Mouse (Mus musculus): Measurements from ENCODE around the gene Slc44a3. TPM values are rescaled to one million over a fixed set of nuclear protein-coding genes. Genes with fewer than 3 reads are reported as not detected.
"Not testable (repeated sequence)": the region's sequence is repeated elsewhere in the genome, so short reads cannot be mapped to it uniquely, and the experiment has no call there.

The Slc44a3 gene
- polyA plus RNA-seq, 1 experiment from 2014 or later: 0.75 TPM

DNA sequence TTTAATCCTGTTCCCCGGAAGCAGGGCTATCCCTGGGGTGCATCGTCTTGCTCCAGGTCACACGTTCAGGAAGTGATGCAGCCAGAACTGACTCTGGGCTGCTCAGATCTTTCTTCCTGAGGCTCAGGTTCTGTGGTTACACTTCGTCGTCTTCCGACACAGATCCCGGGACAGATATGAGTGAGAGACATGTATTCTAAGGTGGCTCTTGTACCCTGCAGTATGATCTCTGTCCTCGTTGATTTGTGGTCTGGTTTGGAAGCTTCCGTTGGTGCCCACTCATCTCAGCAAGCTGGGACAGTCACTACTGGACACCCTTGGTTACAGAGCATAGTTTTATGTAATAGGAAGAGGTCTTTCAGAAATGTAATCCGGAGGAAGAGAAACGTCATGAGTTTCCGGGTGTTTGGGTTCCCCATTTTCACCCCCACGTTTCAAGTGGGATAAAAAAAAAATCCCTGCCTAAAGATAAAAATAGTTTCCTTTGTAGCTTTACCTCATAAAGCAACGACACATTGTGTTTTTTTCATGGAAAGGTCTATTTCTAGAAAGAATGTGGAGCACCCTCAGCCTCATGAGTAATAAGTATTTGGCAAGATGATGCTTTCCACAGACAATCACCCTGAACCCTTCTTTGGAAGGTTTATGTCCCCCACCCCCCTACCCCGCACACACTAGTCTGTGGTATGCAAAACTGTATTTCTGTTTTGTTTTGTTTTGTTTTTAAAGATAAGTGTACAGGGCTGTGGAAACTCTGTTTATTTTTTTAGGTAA lies 15.8 kb upstream of the Slc44a3 start:
- Histone ChIP-seq H3K9ac (replicated peaks) (no peak overlapping the region), H3K4me3 (no peak overlapping the region), H3K27me3 (no peaks in the 10 kb centered on the region), H3K4me1 (no peaks in the 10 kb centered on the region), H3K27ac (replicated peaks) (no peak overlapping the region), H3K36me3 (no peaks in the 10 kb centered on the region), H3K9me3 (no peaks in the 10 kb centered on the region), H3K4me2 (replicated peaks) (no peak overlapping the region)
- 74% methylated on average over 15 of the region's 15 CpGs for WGBS
- no peak for ATAC-seq (replicated peaks)

- Histone ChIP-seq H3K4me2 (replicated peaks) (no peak overlapping the region), H3K27ac (replicated peaks) (no peak overlapping the region), H3K4me1 (no peaks in the 10 kb centered on the region), H3K9ac (replicated peaks) (no peak overlapping the region), H3K4me3 (no peak overlapping the region), H3K9me3 (no peaks in the 10 kb centered on the region), H3K27me3 (no peaks in the 10 kb centered on the region), H3K36me3 (no peaks in the 10 kb centered on the region)
- no peak for ATAC-seq (replicated peaks)
- 73% methylated on average over 5 of the region's 5 CpGs for WGBS
Observed at GRCm38 (mm10) chr3:121540621-121541020, 8.4 kb upstream of the Slc44a3 start.

GRCm38 (mm10) chr3:121539871-121540431 lies 7.7 kb upstream of the Slc44a3 start:
- H3K27me3 ChIP-seq: no peaks in the 10 kb centered on the region
- H3K4me2 ChIP-seq (replicated peaks): no peak overlapping the region
- H3K9me3 ChIP-seq: no peaks in the 10 kb centered on the region
- H3K36me3 ChIP-seq: no peaks in the 10 kb centered on the region
- H3K4me1 ChIP-seq: no peaks in the 10 kb centered on the region
- no peak overlapping the region for H3K27ac ChIP-seq (replicated peaks)
- H3K9ac ChIP-seq (replicated peaks): no peak overlapping the region
- WGBS: 10% methylated on average over 8 of the region's 8 CpGs
- no peak overlapping the region for H3K4me3 ChIP-seq
- no peak for ATAC-seq (replicated peaks)

DNA sequence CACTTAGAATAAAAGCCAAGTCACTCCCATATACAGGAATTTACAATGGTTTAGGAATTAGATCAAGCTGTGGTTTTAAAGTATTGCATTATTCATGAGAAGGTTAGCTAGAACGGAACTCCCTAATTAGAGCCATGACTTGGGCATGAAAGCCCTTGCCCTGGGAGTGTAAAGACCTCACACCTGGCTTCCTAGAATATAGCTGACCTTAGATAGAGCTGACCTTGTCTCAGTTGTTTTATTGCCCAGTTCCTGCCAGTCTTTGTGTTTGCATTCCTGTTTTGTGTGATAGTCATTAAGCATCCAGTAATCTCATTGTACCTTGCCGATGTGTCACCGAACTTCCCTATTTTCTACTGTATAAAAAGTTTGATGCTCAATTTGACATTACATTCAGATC lies 6.6 kb upstream of the Slc44a3 start:
- H3K27me3 ChIP-seq; H3K9ac ChIP-seq (replicated peaks); H3K4me2 ChIP-seq (replicated peaks); H3K9me3 ChIP-seq; ATAC-seq (replicated peaks); H3K27ac ChIP-seq (replicated peaks); H3K36me3 ChIP-seq; H3K4me3 ChIP-seq; H3K4me1 ChIP-seq: not testable (repeated sequence)
- WGBS: 63% methylated on average over 3 of the region's 3 CpGs

- no peaks in the 10 kb centered on the region for H3K36me3 ChIP-seq
- 95% methylated on average over 3 of the region's 3 CpGs for WGBS
- ATAC-seq (replicated peaks): no peak
- no peaks in the 10 kb centered on the region for H3K9me3 ChIP-seq
- H3K4me3 ChIP-seq: no peak overlapping the region
- H3K4me1 ChIP-seq: no peaks in the 10 kb centered on the region
- no peak overlapping the region for H3K4me2 ChIP-seq (replicated peaks)
- H3K27ac ChIP-seq (replicated peaks): no peak overlapping the region
- peaks cover 4% of the 10 kb centered on the region; the same call in 1 of the 2 replicates for H3K27me3 ChIP-seq
- no peak overlapping the region for H3K9ac ChIP-seq (replicated peaks)
Observed at GRCm38 (mm10) chr3:121537996-121538395, 5.8 kb upstream of the Slc44a3 start.

DNA sequence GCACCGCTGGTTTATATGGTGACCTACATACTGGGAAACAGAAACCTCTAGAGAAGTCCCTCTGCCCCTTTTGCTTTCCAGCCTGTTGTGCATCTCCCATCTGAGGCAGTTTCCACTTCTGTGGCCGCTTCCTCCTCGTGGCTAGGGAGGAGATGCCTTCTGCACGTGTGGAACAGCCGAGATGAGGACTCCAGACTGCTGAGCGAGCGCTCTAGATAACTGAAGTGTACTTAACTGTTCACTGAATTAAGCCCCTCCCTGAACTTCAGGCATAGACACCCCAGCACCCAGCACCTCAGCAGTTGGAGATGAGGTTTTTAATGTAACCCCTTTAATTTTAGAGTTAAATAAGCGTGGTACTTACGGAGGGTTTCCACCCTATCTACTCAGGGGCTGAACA lies 4.6 kb upstream of the Slc44a3 start:
- H3K4me1 ChIP-seq: peaks cover 6% of the 10 kb centered on the region
- WGBS: 84% methylated on average over 9 of the region's 9 CpGs
- ATAC-seq (replicated peaks): no peak
- H3K9me3 ChIP-seq: no peaks in the 10 kb centered on the region
- H3K4me2 ChIP-seq (replicated peaks): no peak overlapping the region
- H3K27ac ChIP-seq (replicated peaks): no peak overlapping the region
- H3K36me3 ChIP-seq: no peaks in the 10 kb centered on the region
- H3K4me3 ChIP-seq: no peak overlapping the region
- H3K27me3 ChIP-seq: peaks cover 9% of the 10 kb centered on the region
- H3K9ac ChIP-seq (replicated peaks): no peak overlapping the region

DNA sequence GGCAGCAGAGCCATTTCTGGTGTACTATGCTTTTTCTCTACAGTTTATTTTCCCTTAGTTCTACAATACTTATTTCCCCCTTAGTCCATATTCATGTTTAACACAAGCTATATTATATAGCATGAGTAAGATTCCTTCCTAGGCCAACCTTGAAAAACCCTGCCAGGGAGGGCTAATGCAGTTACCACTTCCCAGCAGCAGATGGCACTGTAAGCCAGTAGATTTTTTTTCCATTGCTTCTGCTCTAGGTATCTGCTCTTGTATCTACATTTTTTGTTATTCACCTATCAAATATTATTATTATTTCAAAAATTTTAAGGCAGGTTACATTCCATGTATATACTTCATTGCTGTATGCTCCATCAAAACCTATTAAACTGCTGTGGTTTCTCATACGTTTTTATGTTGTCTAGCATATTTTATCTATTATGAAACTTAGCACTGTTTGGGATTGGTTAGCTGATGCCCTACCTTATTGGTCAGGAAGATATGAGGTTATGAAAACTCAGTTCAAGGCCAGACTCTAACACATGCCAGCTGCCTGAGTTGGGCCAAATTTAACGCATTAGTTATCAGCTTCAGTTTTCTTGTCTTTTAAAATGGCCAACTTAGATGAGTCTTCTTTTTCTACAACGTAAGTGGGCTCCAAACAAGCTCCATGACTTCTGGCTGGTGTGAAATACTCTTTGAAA lies 3.8 kb upstream of the Slc44a3 start:
- H3K27ac ChIP-seq (replicated peaks): no peak overlapping the region

GRCm38 (mm10) chr3:121531370-121532148 lies 645 bp downstream of the Slc44a3 start:
- peak overlapping the region; percentile 28 for H3K4me3 ChIP-seq
- peak overlapping the region; percentile 45 for H3K4me2 ChIP-seq (replicated peaks)
- WGBS: 51% methylated on average over 16 of the region's 16 CpGs
- peaks cover 13% of the 10 kb centered on the region for H3K27me3 ChIP-seq
- H3K36me3 ChIP-seq: no peaks in the 10 kb centered on the region
- H3K9ac ChIP-seq (replicated peaks): no peak overlapping the region
- no peak overlapping the region for H3K27ac ChIP-seq (replicated peaks)
- ATAC-seq (replicated peaks): no peak; the same call in 1 of the 2 replicates
- H3K4me1 ChIP-seq: peaks cover 7% of the 10 kb centered on the region
- no peaks in the 10 kb centered on the region for H3K9me3 ChIP-seq

More for the DNA sequence above, 3.8 kb upstream of the Slc44a3 start:
- Histone ChIP-seq H3K9ac (replicated peaks) (no peak overlapping the region), H3K36me3 (no peaks in the 10 kb centered on the region), H3K9me3 (no peaks in the 10 kb centered on the region), H3K27me3 (peaks cover 13% of the 10 kb centered on the region), H3K4me2 (replicated peaks) (no peak overlapping the region), H3K4me1 (peaks cover 7% of the 10 kb centered on the region), H3K4me3 (no peak overlapping the region)
- WGBS: 89% methylated on average over 3 of the region's 3 CpGs
- ATAC-seq (replicated peaks): peak; percentile 42; the same call in 1 of the 2 replicates

- no peak for ATAC-seq (replicated peaks)
- H3K27me3 ChIP-seq: peaks cover 13% of the 10 kb centered on the region
- H3K4me2 ChIP-seq (replicated peaks): no peak overlapping the region
- H3K9me3 ChIP-seq: no peaks in the 10 kb centered on the region
- no peak overlapping the region for H3K27ac ChIP-seq (replicated peaks)
- H3K4me1 ChIP-seq: peaks cover 7% of the 10 kb centered on the region
- no peak overlapping the region for H3K4me3 ChIP-seq
- WGBS: 63% methylated on average over 10 of the region's 10 CpGs
- no peaks in the 10 kb centered on the region for H3K36me3 ChIP-seq
- H3K9ac ChIP-seq (replicated peaks): no peak overlapping the region
Observed at GRCm38 (mm10) chr3:121530546-121531258, 1.5 kb downstream of the Slc44a3 start.

GRCm38 (mm10) chr3:121526096-121527093 lies 5.8 kb downstream of the Slc44a3 start:
- Histone ChIP-seq H3K27me3 (peaks cover under 1% of the 10 kb centered on the region; the same call in 1 of the 2 replicates), H3K4me2 (replicated peaks) (no peak overlapping the region), H3K4me3 (no peak overlapping the region), H3K4me1 (no peaks in the 10 kb centered on the region), H3K27ac (replicated peaks) (peak overlapping the region; percentile 16; the same call in 1 of the 2 replicates), H3K9me3 (no peaks in the 10 kb centered on the region), H3K9ac (replicated peaks) (no peak overlapping the region), H3K36me3 (no peaks in the 10 kb centered on the region)
- WGBS: 74% methylated on average over 17 of the region's 17 CpGs
- ATAC-seq (replicated peaks): 0 out of 2 replicates have a peak, but pooled peaks have one; percentile 29
